Mouse (Mus musculus) C2C12 (cell line): ENCODE results near the gene Cask. TPM values are rescaled to one million over a fixed set of nuclear protein-coding genes. Genes with fewer than 3 reads are reported as not detected.

ENCODE experiments used
- H3K27me3 ChIP-seq: one replicate; pipeline ENCODE4 v1.6.1; 2011; ENCODE audit not compliant: control insufficient read depth, insufficient read depth, insufficient read length
- H3K36me3 ChIP-seq: one replicate; pipeline ENCODE4 v1.6.1; 2011; ENCODE audit not compliant: control insufficient read depth, insufficient read depth
- H3K4me3 ChIP-seq: one replicate; pipeline ENCODE4 v1.5.1; 2011; ENCODE audit warnings: mild to moderate bottlenecking, control low read depth; ENCODE audit not compliant: poor library complexity, insufficient read depth, severe bottlenecking
- H3K79me2 ChIP-seq: one replicate; pipeline ENCODE4 v1.6.1; 2011; ENCODE audit not compliant: control insufficient read depth, insufficient read depth
- H3K79me3 ChIP-seq: one replicate; pipeline ENCODE4 v1.6.1; 2011; ENCODE audit warnings: low read depth, control low read depth
- H3ac ChIP-seq: one replicate; pipeline ENCODE3; 2011; ENCODE audit warnings: low read depth; ENCODE audit not compliant: control insufficient read depth, insufficient read length
- CEBPB ChIP-seq: IDR thresholded peaks from one replicate; pipeline ENCODE4 v1.6.1; 2011; ENCODE audit warnings: low read depth, mild to moderate bottlenecking, control low read depth, moderate library complexity
- CTCF ChIP-seq: IDR thresholded peaks from one replicate; pipeline ENCODE4 v1.5.1; 2011; ENCODE audit not compliant: control insufficient read depth, insufficient read depth, insufficient read length
- FOSL1 ChIP-seq: IDR thresholded peaks from one replicate; pipeline ENCODE4 v1.8.0; 2011; ENCODE audit warnings: mild to moderate bottlenecking, low read length; ENCODE audit not compliant: poor library complexity, insufficient read depth, severe bottlenecking
- MAX ChIP-seq: IDR thresholded peaks from one replicate; pipeline ENCODE4 v1.6.1; 2011; ENCODE audit warnings: mild to moderate bottlenecking, control low read depth
- MYOD1 ChIP-seq: IDR thresholded peaks from one replicate; pipeline ENCODE4 v1.6.1; 2011; ENCODE audit warnings: low read depth; ENCODE audit not compliant: control insufficient read depth, insufficient read length
- MYOG ChIP-seq: IDR thresholded peaks from one replicate; pipeline ENCODE4 v1.6.1; 2011; ENCODE audit not compliant: control insufficient read depth, insufficient read length; ENCODE audit errors: extremely low read depth
- USF1 ChIP-seq: IDR thresholded peaks from one replicate; pipeline ENCODE4 v1.6.1; 2011; ENCODE audit warnings: low read depth, mild to moderate bottlenecking, control low read depth, moderate library complexity
- polyA plus RNA-seq: library from polyadenylated mRNA; unstranded; fragments of >200 nt; fragmentation: generic; extraction: Trizol; gene quantifications from one replicate; pipeline ENCODE4 v1.2.1, GENCODE M21; 2012; ENCODE audit warnings: missing spikeins

Cask gene
- polyA plus RNA-seq, 1 experiment = 9.2 TPM

DNA sequence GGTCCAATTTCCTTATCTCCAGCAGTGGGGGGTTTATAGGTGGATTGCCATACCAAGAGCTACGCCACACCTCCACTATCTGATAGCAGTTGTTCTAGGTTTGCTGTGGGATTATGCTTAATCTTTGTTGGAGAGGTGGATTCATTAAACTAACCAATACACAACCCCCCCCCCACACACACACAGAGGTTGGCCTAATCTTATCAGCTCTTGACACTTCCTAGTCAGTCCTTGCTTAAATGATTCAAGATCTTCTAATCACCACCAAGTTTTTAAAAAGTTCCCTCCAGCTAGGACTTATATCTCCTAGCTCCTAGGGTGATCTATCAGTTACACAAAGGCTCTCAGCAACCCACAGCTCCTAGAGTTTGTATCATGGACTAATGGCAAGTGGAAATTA lies 2.7 kb downstream of the Cask start:
- H3K27me3 ChIP-seq = no peaks in the 10 kb centered on the region
- TF ChIP-seq FOSL1 (no peak), MYOD1 (no peak), CTCF (no peak), CEBPB (no peak), MYOG (no peak), MAX (no peak), USF1 (no peak)
- H3K79me2 ChIP-seq = peaks cover 24% of the 10 kb centered on the region
- H3K36me3 ChIP-seq = no peaks in the 10 kb centered on the region
- peaks cover 4% of the 10 kb centered on the region for H3K79me3 ChIP-seq
- H3K4me3 ChIP-seq = no peak overlapping the region
- H3ac ChIP-seq = no peak overlapping the region

DNA sequence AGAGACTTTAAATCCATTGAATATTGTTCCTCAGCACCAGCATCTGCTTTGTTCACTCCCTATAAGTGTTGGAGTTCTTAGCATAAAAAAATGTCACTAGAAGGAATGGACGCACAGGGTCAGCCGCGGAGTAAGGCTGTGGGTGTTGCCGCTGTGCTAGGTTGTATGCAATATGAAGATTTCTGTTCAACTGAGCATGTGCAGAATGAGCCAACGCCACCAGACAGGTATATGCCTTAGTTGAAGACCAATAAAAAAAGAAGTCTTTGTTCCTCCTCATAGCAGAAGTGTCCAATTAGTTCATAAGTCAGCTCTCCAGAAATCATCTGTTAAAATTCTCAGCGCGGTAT lies 3.7 kb downstream of the Cask start:
- Histone ChIP-seq H3K4me3 (peak overlapping the region; percentile 22), H3K27me3 (no peaks in the 10 kb centered on the region), H3ac (no peak overlapping the region), H3K79me3 (peaks cover 10% of the 10 kb centered on the region), H3K79me2 (peaks cover 33% of the 10 kb centered on the region), H3K36me3 (no peaks in the 10 kb centered on the region)
- no peak for TF ChIP-seq MAX
- TF ChIP-seq USF1 = no peak
- TF ChIP-seq MYOG = no peak
- no peak for TF ChIP-seq MYOD1
- no peak for TF ChIP-seq CTCF
- TF ChIP-seq CEBPB = no peak
- no peak for TF ChIP-seq FOSL1

DNA sequence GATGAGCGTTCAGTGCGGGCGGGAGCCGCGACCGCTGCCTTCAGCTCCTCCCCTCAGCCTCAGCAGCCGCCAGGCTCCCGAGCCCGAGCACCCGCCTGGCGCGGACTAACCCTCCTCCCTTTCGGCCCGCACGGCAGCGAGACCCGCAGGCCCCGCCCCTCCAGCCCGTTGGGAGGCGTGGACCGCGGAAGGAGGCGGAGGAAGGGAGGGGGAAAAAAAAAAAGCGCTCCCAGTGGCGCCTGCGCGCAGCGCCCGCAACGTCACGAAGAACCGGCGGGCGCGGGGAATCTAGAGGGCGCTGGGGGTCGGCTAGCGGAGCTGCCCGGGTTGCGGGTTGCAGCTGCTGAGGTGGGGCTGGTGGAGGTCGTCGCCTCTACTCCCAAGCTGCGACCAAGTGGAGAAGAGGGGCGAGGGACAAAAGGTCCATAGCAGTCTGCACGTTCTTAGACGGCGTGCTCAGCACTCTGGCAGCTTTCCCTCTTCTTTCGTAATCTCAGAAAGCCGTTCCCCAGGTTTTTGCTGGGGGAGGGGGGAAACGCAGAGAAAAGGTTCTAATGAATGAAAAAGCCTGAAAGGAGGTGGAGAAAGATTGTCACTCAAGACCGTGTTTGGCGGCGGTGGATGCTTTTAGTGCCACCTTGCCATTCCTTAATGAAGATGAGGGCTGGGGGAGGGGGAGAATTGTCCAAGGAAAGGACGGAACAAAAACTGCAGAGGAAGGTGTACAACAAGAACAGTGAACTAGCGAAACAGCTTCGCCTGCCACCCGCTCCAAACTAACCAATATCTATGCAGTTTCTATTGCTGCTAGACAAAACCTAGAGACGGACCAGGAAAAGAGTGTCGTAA lies 4.3 kb downstream of the Cask start:
- Histone ChIP-seq H3K79me3 (peaks cover 10% of the 10 kb centered on the region), H3K79me2 (peaks cover 35% of the 10 kb centered on the region), H3ac (peak overlapping the region; percentile 93), H3K36me3 (no peaks in the 10 kb centered on the region), H3K4me3 (peak overlapping the region; percentile 40), H3K27me3 (no peaks in the 10 kb centered on the region)
- TF ChIP-seq CEBPB (peak; percentile 36), USF1 (no peak), FOSL1 (no peak), CTCF (no peak), MAX (no peak)

DNA sequence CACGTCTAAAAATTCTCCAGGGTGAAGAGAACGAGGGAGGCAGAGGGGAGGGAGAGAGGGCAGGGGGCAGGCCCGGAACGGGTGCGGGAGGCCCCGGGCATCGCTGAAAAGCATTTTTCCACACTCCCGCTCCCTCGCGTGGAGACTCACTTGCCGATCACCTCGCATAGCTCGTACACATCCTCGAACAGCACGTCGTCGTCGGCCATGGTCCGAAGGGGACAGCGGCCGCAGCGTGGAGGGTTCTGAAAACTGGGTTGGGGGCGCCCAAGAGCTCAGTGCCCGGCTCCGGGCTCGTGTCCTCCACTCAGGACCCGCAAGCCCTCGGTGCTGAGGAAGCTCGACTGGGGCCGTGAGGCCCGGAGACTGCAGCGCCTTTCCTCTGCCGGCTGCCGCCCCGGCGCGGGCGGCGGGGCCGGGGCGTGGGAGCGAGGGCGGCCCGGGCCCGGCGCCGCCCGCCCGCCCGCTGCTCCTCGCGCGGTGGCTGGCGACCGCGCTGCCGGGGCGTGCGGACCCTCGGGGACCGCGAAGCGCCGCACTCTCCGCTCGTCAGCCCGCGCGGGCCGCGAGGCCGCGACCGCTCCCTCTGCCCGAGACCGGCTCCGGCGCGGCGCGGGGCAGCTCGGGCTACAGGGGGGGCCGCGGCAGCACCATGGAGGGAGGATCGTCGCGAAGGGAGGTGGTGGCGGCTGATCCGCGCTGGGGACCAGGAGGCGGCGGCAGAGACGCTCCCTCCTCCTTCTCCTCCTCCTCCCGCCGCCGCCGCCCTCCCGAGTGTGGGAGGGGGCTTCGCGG lies 5.1 kb downstream of the Cask start:
- Histone ChIP-seq H3ac (peak overlapping the region; percentile 93), H3K27me3 (no peaks in the 10 kb centered on the region), H3K36me3 (no peaks in the 10 kb centered on the region), H3K4me3 (peak overlapping the region; percentile 40), H3K79me2 (peaks cover 41% of the 10 kb centered on the region), H3K79me3 (peaks cover 11% of the 10 kb centered on the region)
- TF ChIP-seq USF1 (no peak), FOSL1 (no peak), CEBPB (no peak), MYOD1 (no peak)

DNA sequence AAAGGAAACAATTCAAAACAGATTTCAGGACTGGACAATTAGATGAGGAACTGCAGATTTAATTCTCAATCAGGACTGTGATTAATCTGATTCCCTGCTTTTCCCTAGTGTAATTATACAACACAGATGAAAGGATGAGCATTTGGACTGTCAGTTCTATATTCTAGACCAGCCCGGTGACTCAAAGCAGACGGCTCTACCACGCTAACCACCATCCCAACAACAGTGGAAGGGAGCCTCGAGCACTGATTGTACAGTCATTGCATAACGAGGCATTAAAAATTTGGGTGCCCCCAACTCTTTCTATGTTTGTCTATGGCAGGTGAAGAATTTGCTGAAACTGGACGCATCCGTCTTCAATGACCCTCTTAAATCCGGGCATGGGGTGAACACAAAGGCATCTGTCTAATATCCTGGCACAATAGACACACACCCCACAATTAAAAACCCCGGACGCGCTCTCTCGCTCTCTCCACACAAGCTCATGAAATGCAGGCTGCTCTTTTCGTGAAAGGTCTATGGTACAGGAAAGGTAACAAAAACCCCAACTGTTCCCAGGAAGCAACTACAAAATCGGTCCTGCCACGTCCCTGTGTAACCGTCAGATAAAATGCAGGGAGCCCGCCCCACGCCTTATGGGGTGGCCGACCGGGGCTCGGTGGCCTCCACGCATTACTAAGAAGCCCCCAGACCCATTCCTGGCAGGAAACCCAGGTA lies 5.9 kb downstream of the Cask start:
- H3K79me3 ChIP-seq = peaks cover 14% of the 10 kb centered on the region
- TF ChIP-seq MYOG (no peak), USF1 (no peak), MAX (no peak), FOSL1 (no peak), CEBPB (no peak), CTCF (no peak), MYOD1 (no peak)
- peaks cover 48% of the 10 kb centered on the region for H3K79me2 ChIP-seq
- no peaks in the 10 kb centered on the region for H3K27me3 ChIP-seq
- H3K36me3 ChIP-seq = no peaks in the 10 kb centered on the region
- H3ac ChIP-seq = peak overlapping the region; percentile 93
- H3K4me3 ChIP-seq = peak overlapping the region; percentile 40
